Mouse (Mus musculus) liver, embryonic 16.5 days (tissue): ENCODE results near the gene Olfr875. TPM values are rescaled to one million over a fixed set of nuclear protein-coding genes. Genes with fewer than 3 reads are reported as not detected.
"Not testable (repeated sequence)": the region's sequence is repeated elsewhere in the genome, so short reads cannot be mapped to it uniquely, and the experiment has no call there.

Experiments
- ATAC-seq: fragments of 200-750 bp; cut with Nextera tagmentation; 2 replicates; pipeline ENCODE4 v1.8.0; 2017; ENCODE audit warnings: low read depth, mild to moderate bottlenecking, moderate number of reproducible peaks, moderate library complexity
- H3K27ac ChIP-seq: fragments of 300-500 bp; sonication (generic); 2 replicates; pipeline ENCODE4 v1.5.1; 2014; ENCODE audit warnings: mild to moderate bottlenecking, low read length
- H3K27me3 ChIP-seq: fragments of 300-500 bp; sonication (generic); 2 replicates; pipeline ENCODE4 v1.6.1; 2014; ENCODE audit warnings: low read depth, low read length, mixed read lengths; ENCODE audit not compliant: control insufficient read depth, insufficient read depth
- H3K36me3 ChIP-seq: fragments of 300-500 bp; sonication (generic); 2 replicates; pipeline ENCODE4 v1.6.1; 2014; ENCODE audit warnings: mild to moderate bottlenecking; ENCODE audit not compliant: control insufficient read depth, insufficient read depth
- H3K4me1 ChIP-seq: fragments of 300-500 bp; sonication (generic); 2 replicates; pipeline ENCODE4 v1.6.1; 2014; ENCODE audit warnings: low read depth, low read length, mixed read lengths; ENCODE audit not compliant: control insufficient read depth
- H3K4me2 ChIP-seq: fragments of 300-500 bp; sonication (generic); 2 replicates; pipeline ENCODE4 v1.6.1; 2014; ENCODE audit warnings: low read depth, low read length, mixed read lengths
- H3K4me3 ChIP-seq: fragments of 300-500 bp; sonication (generic); 2 replicates; pipeline ENCODE4 v1.5.1; 2014; ENCODE audit warnings: low read depth, mild to moderate bottlenecking, low read length
- H3K9ac ChIP-seq: fragments of 300-500 bp; sonication (generic); 2 replicates; pipeline ENCODE4 v1.6.1; 2014; ENCODE audit warnings: low read depth, low read length
- H3K9me3 ChIP-seq: fragments of 300-500 bp; sonication (generic); replicated peaks from 2 replicates; pipeline ENCODE4 v1.6.1; 2016; ENCODE audit warnings: low read length; ENCODE audit not compliant: control insufficient read depth
- WGBS: fragments of 180-500 bp; shearing (Covaris S2); extraction: QIAGEN DNeasy Blood & Tissue Kit; methylation state at CpG from one replicate; pipeline ENCODE4 v1.1.7; 2014; ENCODE audit not compliant: insufficient replicate concordance; 5-methylcytosine and 5-hydroxymethylcytosine counted together
- polyA plus RNA-seq: library from polyadenylated mRNA; unstranded; fragments of >200 nt; fragmentation: Nextera tagmentation; extraction: Ambion mirVana; gene quantifications from 2 replicates; pipeline ENCODE4 v1.2.1, GENCODE M21; 2015

Gene Olfr875
- polyA plus RNA-seq, 1 experiment from 2014 or later, result not detected

- 11% methylated on average over 7 of the region's 7 CpGs for WGBS
- Histone ChIP-seq H3K27ac (no peak overlapping the region), H3K4me3 (no peak overlapping the region), H3K4me1 (no peaks in the 10 kb centered on the region), H3K4me2 (peak overlapping the region; percentile 32), H3K36me3 (no peaks in the 10 kb centered on the region), H3K9ac (no peak overlapping the region), H3K27me3 (no peaks in the 10 kb centered on the region), H3K9me3 (no peaks in the 10 kb centered on the region)
- peak; percentile 84 for ATAC-seq
Measured at GRCm38 (mm10) chr9:37782766-37783260, 11.2 kb downstream of the Olfr875 start.

DNA sequence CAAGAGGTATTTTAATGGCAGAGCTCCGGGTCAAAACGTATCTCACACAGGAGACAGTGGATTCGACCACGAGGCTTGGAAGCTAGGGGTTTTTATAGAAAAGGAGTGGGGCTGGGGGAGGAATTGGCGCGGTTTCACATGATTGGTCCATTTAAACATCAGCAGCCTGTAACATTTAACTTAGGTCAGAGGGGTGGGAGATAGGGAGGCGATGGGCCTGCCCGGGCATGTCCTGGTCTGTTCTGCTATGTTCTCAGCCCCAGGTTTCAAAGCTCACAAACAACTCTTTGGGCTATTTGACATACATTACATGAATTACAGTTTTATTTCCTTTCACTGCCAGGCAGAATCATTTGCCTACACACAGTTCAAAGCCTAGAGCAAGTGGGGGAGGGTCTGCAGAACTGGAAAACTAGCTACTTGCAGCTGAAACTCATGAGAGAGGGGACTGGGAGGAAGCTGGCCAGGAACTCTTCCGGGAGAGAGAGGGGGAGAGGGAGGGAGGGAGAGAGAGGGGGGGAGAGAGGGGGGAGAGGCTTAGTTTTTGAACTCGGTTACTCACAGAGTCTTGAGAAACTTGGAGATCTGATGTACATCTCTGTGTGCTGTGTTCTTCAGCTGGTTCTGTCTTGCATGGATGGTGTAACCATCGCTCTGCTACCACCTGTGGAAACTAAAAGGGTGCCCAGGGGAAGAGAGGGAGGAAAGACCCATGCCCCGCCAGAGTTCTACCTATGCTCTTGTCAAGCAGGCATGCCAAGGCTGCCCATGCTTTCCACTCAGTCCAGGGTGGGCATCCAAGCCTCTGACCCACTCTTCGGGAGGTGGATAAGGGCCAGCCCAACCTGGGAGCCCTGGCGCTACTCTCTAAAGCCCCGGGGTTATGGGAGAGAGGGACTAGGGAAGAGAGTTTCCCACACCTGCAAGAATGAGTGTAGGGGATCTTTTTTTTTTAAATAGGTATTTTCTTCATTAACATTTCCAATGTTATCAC, 12.0 kb downstream of the Olfr875 start:
- H3K4me3 ChIP-seq, ATAC-seq, H3K9me3 ChIP-seq, H3K27me3 ChIP-seq, H3K27ac ChIP-seq, H3K4me1 ChIP-seq, H3K36me3 ChIP-seq, H3K4me2 ChIP-seq, H3K9ac ChIP-seq: not testable (repeated sequence)
- 45% methylated on average over 11 of the region's 15 CpGs for WGBS

GRCm38 (mm10) chr9:37786411-37786810, 14.8 kb downstream of the Olfr875 start:
- no peaks in the 10 kb centered on the region for H3K36me3 ChIP-seq
- no peaks in the 10 kb centered on the region for H3K4me1 ChIP-seq
- no peak for ATAC-seq
- no peak overlapping the region for H3K4me2 ChIP-seq
- H3K27me3 ChIP-seq, result no peaks in the 10 kb centered on the region
- no peak overlapping the region for H3K9ac ChIP-seq
- no peaks in the 10 kb centered on the region for H3K9me3 ChIP-seq
- no peak overlapping the region for H3K4me3 ChIP-seq
- 44% methylated on average over 2 of the region's 2 CpGs for WGBS
- H3K27ac ChIP-seq, result no peak overlapping the region

GRCm38 (mm10) chr9:37802055-37802454, 30.4 kb downstream of the Olfr875 start:
- Histone ChIP-seq H3K27ac (no peak overlapping the region), H3K4me3 (no peak overlapping the region), H3K9ac (no peak overlapping the region), H3K9me3 (no peaks in the 10 kb centered on the region), H3K27me3 (no peaks in the 10 kb centered on the region), H3K4me2 (no peak overlapping the region), H3K4me1 (no peaks in the 10 kb centered on the region), H3K36me3 (no peaks in the 10 kb centered on the region)
- ATAC-seq, result no peak
- WGBS, result 52% methylated on average over 4 of the region's 4 CpGs

DNA sequence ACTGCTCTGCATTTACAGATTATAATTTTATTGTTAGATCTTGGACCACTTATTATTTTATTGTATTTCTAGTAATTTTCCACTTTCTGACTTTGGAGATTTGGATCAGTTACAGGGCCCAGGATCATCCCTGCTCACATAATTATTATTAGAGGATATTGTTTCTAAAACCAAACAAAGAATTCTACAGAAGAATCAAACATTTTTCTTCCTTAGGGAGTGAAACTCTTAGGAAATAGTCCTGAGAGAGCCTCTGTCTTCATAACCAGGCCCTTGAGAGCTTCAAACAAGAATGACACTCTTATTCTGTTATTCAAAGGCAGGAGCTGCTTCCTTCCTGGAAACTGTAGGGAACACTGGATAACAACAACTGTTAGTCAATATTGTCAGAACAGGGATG, 31.1 kb downstream of the Olfr875 start, which contains the start of gene Olfr876:
Gene Olfr876 (plus strand): TSS at position 301 of the 400 bp plus-strand sequence.
- Histone ChIP-seq H3K27ac (no peak within 1 kb of the TSS), H3K27me3 (no peaks in the 10 kb centered on the region), H3K4me1 (no peaks in the 10 kb centered on the region), H3K36me3 (no peaks in the 10 kb centered on the region), H3K4me3 (no peak within 1 kb of the TSS), H3K9me3 (no peaks in the 10 kb centered on the region), H3K9ac (no peak within 1 kb of the TSS), H3K4me2 (no peak within 1 kb of the TSS)
- no peak for ATAC-seq

- Histone ChIP-seq H3K27me3 (no peaks in the 10 kb centered on the region), H3K4me2 (no peak overlapping the region), H3K9me3 (no peaks in the 10 kb centered on the region), H3K27ac (no peak overlapping the region), H3K36me3 (no peaks in the 10 kb centered on the region), H3K9ac (no peak overlapping the region), H3K4me1 (no peaks in the 10 kb centered on the region), H3K4me3 (no peak overlapping the region)
- no peak for ATAC-seq
Measured at GRCm38 (mm10) chr9:37807235-37807634, 35.6 kb downstream of the Olfr875 start.

- Histone ChIP-seq H3K9ac (no peak overlapping the region), H3K9me3 (no peaks in the 10 kb centered on the region), H3K4me3 (no peak overlapping the region), H3K4me1 (no peaks in the 10 kb centered on the region), H3K4me2 (no peak overlapping the region), H3K27ac (no peak overlapping the region), H3K27me3 (no peaks in the 10 kb centered on the region), H3K36me3 (no peaks in the 10 kb centered on the region)
- ATAC-seq, result no peak
- WGBS, result 57% methylated on average over 3 of the region's 3 CpGs
Measured at GRCm38 (mm10) chr9:37808456-37808855, 36.8 kb downstream of the Olfr875 start.

GRCm38 (mm10) chr9:37808976-37809375, 37.3 kb downstream of the Olfr875 start:
- Histone ChIP-seq H3K27me3 (no peaks in the 10 kb centered on the region), H3K4me1 (no peaks in the 10 kb centered on the region), H3K4me2 (no peak overlapping the region), H3K27ac (no peak overlapping the region), H3K9ac (no peak overlapping the region), H3K36me3 (no peaks in the 10 kb centered on the region), H3K9me3 (no peaks in the 10 kb centered on the region), H3K4me3 (no peak overlapping the region)
- no peak for ATAC-seq
- 49% methylated on average over 2 of the region's 2 CpGs for WGBS

DNA sequence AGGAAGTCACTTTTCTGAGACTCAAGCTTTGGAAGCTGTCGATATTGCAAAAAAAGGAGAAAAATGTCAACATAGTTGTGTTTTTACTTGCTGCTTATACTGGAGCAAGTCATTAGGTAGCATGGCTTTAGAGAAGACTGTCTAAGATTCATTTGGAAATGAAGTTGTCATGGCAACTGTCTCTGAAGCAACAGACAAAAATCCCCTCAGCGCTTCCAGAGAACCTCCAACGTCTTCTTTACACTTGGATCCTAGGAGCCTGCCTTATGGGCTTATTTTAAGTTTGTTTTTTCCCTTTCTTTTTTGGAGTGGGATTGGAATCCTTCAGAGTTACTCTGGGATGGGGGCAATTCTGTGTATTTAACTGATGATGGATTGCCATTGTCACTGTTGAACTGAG, 43.0 kb downstream of the Olfr875 start:
- no peak overlapping the region for H3K27ac ChIP-seq
- no peak overlapping the region for H3K4me3 ChIP-seq
- H3K4me2 ChIP-seq, result no peak overlapping the region
- H3K9ac ChIP-seq, result no peak overlapping the region
- ATAC-seq, result no peak
- 71% methylated on average over 3 of the region's 3 CpGs for WGBS
- no peaks in the 10 kb centered on the region for H3K4me1 ChIP-seq
- no peaks in the 10 kb centered on the region for H3K27me3 ChIP-seq
- H3K36me3 ChIP-seq, result no peaks in the 10 kb centered on the region
- no peaks in the 10 kb centered on the region for H3K9me3 ChIP-seq
